Mouse (Mus musculus) monocyte, adult 5-6 weeks (primary cell): Measurements from ENCODE around the gene Foxp1. TPM values are rescaled to one million over a fixed set of nuclear protein-coding genes. Genes with fewer than 3 reads are reported as not detected.

ENCODE experiments used
- ATAC-seq: fragments of 153-309, 156-312 bp; replicated peaks from 2 replicates; pipeline ENCODE4 v1.8.0; 2017; ENCODE audit warnings: mild to moderate bottlenecking; ENCODE audit not compliant: low TSS enrichment, insufficient number of reproducible peaks, severe bottlenecking, poor library complexity, low FRiP score
- total RNA-seq: library from RNA; stranded (forward); fragments of 200-1000, 200-491, 200-594 nt; gene quantifications from 3 replicates; pipeline ENCODE4 v1.2.3, GENCODE M21; 2017

The Foxp1 gene
- total RNA-seq, 1 experiment from 2014 or later, result 75.1 TPM

DNA sequence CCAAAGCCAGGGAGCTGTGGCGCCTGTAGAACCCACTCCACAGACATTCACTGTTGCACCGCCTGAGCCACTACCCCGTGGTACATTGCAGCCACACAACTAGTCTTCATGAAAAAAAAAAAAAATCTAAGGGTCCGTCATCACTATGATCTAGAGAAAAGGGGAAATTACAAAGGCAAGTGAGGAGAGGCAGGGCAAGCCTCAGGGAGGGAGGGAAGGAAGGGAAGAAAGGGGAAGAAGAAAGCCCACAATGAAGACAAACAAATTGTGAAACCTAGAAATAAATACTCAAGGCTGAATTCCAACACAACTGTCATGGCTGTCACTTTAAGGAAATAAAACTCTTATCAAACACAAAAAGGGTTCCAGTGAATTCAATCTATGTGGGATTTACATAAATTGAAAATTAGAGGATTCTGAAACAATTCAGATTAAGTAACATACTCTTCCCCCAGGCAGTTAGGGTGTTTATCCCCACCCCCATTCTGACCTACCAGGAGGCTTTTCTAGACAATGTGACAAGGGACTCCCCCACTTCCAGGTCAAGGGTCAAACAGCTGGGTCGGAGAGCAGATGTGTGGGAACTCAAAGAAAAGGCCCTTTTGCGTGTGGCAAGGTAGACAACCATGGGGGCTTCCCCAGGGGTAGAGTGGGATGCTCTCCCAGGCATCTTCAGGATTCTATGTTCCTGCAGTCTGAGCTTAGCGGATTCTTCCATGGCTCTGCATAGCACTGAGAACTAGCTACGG is 32.4 kb downstream of the Foxp1 start:
- peak; percentile 72 for ATAC-seq

DNA sequence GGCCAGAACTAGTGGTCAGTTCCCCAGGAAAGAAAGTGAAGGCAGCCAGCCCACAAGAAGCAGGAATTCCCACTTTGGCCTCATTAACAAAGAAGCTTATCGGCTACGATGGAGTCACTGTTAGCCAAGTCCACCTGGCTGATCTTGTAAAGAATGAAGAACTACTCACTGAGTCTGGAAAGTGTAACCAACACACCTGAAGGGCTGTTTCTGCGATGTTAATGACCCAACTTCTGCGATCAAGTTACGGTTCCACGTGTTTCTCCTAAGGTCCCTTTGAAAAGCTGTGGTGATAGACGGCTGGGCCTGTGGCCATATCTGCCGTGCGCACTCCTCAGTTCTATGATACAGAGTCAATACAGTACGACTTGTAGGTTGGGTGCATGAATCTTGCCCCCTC is 33.1 kb downstream of the Foxp1 start:
- peak; percentile 5; the same call in 1 of the 2 replicates for ATAC-seq

DNA sequence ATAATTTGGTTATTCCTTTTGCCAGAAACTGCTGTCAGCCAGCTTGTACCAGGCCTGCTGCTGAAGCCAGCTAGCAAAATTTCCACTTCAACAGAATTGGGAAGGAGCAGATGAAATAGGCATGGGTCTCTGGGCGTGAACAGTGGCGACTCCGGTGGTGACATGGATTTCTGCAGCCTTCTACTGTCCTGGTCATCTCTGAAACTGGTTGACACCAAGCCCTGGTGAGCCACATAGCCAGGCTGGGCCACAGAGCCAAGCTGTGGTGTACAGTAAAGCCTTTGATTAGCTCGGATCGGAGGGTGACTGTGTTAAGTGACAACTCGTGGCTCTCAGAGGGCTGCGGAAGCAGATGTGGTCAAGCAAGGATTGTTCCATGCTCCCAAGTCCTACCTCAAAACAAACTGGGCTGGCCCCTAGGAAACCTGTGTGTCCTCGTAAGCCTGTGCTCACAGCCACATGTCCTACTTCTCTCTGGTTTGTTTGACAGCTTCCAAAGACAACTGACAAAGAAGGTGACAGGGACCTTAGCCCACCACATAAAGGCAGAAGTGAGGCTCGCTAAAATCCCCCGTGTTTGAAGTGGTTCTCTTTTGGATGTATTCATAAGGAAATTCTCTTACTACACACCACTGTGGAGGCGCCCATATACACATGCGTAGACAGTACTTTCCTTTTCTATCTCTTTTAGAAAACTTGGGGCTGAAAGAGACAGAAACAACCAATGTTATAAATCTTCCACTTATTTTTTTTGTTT is 36.5 kb downstream of the Foxp1 start:
- ATAC-seq, result no peak

DNA sequence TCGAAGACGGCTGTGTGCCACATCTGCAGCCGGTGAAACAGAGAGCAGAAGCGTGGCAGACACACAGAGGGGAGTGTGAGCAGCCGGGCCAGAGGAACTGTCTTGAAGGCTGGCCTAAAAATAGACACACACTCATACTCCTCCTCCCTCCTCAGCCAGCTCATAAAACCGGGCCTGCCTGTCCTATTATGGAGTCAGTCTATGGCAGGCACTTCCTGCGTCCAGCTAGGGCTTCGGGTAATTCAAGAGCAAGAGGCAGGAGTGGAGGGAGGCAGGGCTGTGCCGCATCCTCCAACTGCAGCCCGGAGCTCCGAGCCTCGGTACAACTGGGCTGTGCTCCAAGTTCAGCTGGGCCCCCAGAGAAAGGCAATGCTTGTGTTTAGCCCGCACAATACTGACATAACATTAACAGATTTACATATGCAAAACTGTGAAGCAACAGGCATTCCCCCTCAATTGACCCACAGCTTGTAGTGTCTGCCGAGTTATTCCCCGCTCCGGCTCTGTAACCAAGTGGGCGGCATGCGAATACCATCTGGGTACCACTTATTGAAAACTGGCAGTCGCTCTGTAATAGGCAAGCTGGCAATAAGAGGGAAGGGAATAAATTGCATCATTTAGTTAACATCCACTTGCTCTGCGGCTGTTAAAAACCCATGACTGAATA is 37.2 kb downstream of the Foxp1 start:
- ATAC-seq, result peak; percentile 86

DNA sequence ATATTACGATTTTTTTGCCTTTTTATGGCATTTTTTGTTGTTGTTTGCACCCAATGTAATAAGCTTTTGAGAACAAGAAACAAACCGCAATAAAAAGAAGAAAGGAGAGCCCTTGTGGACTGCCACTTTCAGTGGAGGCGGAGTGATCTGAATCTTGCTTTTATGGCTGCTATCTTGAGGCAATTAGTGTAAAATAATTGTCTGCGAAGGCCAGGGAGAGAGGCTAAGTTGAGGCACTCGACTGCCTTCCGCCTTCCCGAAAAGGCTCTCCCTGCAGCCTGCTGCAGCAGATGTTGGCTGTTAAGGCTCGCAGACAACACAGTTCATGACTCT is 37.7 kb downstream of the Foxp1 start:
- no peak for ATAC-seq

DNA sequence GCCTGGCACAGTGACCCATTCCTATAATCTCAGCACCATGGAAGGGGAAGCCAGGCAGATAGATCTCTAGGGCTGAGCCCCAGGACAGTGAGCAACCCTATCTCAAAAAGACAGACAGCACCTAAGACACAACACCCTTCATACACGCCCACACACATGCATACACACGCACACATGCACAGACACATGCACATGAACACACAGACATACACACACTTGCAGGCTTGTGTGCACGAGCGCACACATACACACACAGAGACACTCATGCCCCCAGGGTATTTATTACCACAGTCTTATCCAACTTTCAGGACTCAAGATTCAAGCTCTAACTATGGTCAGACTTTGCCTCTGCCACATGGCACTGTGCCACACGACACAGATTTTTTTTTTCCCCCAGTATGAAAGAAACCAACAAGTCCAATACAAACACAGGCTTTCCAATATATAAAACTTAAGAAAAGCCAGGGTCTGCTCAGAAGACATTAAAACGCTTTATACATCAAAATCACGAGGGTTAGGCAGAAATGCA is 38.3 kb downstream of the Foxp1 start:
- ATAC-seq, result no peak

DNA sequence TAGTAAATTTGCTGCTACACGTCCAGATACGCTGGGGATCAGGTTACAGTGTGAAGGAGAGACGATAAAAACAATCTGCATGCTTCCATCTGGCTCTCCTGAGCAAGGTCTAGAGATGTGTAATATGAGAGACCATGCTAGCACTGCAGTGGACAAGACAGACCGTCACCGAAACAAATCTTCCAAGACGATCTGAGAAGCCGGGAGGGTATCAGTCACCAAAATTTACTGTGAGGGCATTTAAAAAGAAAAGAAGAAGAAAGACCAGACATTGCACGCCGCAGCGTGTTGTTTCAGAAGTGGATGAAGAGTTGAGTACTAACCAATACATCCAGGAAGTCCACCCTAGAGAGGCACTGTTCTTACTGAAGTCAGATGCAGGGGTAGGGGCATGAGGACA is 39.0 kb downstream of the Foxp1 start:
- ATAC-seq, result no peak

DNA sequence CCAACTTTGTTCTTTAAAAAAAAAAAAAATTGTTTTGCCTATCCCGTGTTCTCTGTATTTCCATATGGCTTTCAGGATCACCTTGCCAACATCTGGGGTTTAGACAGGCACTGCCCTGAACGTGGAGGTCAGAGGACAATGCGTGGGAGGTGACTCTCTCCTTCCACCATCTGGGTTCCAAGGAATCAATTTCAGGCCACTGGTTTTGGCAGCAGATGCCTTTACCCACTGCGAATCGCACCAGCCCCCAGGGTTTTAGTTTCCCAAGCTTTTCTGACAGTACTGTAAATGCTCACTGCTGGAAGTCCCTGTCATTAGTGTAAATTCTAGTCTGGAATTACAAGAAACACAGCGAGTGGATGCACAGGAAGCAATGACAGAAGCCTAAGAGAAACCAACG is 41.0 kb downstream of the Foxp1 start:
- ATAC-seq, result no peak

DNA sequence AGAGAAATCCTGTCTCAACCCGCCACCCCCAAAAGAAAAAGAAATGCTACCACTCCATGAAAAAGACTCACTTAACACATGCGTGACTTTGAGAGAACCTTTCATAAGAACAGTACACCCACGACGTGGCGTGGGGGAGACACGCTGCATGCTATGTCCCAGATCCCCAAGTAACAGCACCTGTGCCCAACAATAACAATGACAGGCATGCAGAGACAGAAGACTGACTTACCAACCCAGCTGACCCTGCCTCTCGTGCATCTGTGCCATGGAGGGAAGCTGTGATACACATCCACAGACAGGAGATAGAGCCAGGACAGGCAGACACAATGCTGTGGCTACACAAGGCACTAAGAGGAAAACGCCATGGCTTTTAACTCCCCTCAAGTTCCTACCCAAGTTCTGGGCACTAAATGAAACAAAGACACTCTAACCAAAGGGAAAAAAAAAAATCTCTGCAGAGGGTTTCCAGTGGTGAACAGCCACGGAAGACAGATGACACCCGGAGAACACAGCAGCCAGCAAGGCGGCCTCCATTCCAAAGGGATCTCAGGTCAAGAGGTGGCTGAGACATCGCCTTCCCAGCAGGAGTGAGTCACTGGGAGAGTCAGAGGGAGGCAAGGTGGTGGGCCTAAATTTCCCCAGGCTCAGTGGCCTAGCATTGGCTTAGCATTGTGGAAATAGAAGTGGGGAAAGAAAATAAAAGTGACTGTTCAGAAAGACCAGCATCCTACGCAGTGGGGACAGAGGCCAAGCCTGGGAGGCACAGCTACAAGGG is 43.5 kb downstream of the Foxp1 start:
- no peak for ATAC-seq

DNA sequence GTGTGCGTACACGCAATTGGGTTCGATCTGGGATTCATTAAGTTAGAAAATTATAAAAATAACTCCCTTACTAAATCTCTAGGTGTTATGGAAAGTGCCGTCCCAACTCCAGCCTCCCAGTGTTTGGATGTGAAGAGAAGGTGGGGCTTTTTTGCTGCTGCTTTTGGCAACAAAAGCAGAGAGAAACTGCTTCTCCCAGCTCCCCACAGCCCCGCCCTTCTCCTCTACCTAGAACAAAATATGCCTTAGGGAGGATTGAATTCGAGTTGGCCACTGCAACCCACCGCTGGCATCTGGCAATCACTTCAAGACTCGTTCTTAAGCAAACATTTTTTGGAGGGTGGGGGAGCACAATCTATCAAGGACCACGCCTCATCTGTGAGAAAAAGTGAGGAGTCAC is 47.5 kb downstream of the Foxp1 start:
- no peak for ATAC-seq

DNA sequence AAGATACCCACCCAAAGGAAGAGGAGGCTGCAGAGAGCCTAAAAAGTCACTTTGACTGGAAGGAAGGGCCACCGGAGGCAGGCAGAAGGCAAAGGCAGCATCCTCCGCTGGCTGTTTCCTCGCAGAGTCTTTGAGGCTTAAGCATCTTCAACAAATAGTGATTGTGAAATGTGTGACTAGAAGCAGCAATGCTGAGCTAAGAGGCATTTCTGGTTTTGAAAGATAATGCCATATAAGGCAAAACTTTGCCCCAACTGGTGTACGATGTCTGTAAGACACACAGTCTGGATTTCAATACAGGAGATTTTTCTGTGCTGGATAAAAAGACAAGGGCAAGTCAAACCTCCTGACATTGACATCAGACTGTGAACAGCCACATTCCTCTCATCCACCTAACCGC is 51.6 kb downstream of the Foxp1 start:
- no peak for ATAC-seq

DNA sequence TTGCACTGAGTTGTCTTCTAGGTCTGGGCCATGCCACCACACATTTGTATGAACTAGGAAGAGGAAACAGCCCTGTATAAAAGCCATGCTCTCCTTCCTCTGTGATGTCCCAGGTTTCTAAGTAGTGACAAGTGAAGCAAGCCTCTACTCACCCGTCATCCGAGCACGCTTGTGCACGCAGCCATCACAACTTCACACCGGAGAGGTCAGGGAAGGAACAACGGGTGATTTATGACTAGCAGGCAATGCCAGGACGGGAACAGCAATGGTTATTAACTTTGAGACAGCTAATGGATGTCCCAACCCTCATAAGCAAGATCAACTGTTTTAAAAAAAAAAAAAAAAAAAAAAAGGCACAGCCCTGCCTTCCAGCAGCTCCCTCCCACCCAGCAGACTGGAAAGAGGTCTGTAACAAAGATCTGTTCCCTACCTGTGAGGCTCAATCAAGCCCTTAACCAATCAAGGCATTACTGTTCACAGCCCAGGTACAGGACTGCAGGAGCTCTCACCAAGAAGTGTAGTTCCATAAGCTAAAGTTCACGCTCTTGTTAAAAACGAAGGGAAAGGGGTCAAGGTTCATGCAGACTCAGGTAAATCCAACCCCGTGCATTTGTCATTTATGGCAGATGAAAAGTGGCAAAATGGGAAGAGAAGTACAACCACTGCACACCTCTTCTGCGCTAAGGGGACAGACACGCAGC is 53.2 kb downstream of the Foxp1 start:
- ATAC-seq, result no peak

DNA sequence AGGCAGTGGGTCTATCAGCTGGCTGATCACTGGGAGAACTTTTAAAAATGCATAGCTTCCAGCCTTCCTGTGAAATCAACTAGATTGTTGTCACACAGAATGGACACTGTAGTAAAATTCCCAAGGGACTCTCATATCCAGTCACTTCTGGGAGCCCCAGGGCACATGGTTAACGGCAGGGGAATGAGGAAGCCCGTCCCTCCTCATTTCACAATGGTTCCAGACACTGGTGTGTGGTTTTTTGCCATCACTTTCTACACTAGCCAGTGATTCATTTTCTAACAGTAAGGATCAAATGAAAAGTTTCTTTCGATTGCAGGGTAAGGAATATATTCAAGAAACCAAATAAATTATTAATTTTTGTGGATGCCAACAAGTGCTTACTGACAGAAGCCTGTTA is 54.7 kb downstream of the Foxp1 start:
- ATAC-seq, result no peak

DNA sequence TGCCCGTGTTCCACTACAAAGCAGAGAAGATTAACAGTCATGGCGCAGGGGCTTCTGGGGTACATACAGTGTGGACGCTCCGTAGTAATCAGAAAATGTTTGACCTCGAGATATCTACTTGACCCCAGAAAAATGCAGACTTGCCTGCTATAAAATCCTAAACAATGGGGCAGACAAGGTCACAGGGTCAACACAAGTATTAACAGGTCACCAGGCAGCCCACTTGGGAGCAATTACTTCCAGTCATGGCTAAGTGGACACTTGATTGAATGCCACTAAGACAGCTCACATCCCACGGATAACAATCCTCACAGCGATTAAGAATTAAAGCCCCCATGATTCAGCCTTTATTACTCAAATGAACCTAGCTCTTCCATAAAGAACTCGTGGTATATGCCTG is 55.4 kb downstream of the Foxp1 start:
- ATAC-seq, result no peak

DNA sequence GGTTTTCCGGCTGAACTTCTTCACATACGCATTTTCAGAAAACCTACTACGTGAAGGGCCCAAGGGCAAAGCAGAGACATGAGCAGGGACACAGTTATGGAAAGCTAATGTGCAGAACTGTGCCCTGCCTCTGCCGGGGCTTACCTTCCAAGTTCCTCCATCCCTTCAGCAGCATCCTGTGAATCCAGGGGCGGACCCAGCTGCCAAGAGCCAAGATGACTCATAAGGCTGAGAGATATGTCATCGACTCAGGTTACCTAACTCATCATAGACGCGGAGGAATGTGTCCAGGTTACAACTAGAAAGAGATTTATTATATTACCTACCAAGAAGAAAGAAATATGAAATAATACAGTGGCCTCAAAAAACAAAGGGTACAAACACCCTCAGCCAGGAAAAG is 56.2 kb downstream of the Foxp1 start:
- ATAC-seq, result no peak

DNA sequence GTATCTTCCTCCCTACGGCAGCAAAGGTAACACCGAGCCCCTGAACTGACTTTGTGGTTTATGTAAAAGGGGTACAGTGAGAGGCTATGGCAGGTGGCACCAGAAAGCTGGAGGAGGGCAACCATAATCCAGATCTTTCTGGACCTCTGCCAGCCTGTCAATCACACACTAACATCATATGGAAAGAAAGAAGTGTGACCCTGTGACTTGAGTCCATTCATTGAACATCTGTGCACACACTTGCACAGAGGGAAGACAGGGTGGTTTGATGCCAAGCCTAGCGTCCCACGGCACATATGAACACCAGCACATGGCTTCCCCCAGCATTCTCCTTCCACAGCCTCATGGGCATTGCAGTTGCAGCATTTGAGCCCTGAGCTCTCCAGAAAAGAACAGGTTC is 58.1 kb downstream of the Foxp1 start:
- no peak for ATAC-seq

DNA sequence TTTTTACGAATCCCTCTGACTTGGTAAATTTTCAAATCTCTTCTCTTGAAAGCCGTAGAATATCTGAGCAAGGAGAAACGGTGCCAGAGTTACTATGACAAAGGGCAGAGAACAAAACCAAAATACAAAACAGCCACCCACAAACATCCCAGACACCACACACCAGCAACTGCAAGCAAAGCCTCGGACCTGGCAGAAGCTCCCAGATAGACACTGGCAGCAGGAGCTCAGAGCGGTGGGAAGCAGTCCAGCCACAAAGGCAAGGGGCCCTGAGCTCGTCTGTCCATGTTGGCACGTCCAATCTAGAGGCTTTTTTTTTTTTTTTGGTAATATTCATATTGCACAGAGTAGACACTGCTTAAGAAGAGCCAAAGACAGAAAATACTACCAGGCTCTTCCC is 58.6 kb downstream of the Foxp1 start:
- ATAC-seq, result no peak

DNA sequence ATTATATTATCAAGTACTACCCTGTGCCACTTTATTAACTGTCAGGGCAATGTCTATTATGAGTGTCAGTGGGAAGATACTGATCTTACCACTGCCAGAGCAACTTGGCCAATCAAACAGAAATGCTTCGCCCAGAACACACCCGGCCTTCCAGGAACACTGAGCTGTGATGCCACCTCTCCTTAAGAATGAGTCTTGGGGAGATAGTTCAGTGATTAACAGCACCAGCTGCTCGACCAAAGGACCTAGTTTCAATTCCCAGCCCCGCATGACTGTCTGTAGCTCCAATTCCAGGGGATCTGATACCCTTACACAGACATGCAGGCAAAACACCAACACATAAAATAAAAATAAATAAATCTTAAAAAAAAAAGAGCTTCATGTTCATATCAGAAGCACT is 63.7 kb downstream of the Foxp1 start:
- no peak for ATAC-seq
